Mouse (Mus musculus) spleen, adult 12 weeks (tissue): Measurements from ENCODE around the gene Prpf4.

Experiments
- DNase-seq: peaks from one replicate; pipeline ENCODE4 v3.0.0; 2022; ENCODE audit warnings: low spot score

The Prpf4 gene

DNA sequence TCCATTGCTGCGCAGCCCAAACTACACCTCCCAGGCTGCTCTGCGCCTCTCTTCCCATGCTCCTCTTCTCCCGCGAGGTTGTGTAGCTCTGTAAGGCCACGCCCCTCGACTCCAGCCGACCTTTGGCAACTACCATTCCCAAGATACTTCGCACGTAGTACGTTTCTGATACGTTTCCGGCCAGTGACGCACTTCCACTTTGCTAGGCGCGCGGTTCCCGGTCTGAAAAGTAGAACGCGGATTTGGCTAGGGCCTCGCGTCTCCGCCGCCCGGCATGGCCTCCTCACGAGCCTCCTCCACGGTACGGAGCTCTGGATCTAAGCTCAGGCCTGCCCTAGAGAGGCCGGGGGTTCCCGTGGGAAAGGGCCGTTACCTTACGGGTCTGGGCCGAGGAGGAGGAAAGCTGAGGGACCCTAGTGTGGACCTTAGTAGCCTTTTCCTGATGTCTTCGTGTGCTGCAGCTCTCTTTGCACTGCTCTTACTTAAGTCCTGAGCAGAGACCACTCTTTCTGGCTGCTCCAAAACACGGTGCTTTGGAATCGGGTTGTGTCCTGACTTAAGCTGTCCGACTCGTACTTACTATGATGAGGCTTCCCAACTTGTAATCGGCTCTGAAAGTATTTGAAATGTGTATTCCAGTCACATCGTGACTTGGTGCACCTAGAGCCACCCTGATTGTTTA, at the start of gene Prpf4, which contains the start of gene Cdc26:
Gene Prpf4, plus strand, starts transcription at position 197 of the 682 bp plus-strand sequence.
Gene Cdc26, minus strand, starts transcription at position 42 of the 682 bp plus-strand sequence.
- DNase-seq = peak; percentile 91

DNA sequence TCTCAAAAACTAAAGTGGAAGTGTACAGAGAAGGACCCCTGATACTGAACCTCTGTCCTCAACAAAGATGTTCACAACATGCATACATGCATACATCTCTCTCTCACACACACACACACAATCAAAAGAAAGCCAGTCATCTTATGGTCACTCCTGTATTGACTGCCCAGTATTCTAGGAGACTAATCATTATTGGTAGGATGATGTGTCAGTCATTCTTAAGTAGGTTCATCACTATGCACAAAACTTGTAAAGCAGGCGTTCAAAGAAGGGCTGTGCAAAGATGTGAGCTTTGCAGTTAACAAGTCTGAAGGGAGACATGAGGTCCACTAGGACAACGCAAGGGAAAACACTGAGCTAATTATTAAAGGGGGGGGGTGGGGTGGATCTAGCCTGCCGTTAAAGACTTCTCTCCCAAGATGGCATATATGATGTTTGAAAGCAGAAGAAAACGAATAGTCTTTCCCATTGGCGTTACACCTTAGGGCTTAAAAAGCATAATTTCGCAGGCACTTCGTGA, 49.3 kb upstream of the Prpf4 start:
- no peak for DNase-seq

DNA sequence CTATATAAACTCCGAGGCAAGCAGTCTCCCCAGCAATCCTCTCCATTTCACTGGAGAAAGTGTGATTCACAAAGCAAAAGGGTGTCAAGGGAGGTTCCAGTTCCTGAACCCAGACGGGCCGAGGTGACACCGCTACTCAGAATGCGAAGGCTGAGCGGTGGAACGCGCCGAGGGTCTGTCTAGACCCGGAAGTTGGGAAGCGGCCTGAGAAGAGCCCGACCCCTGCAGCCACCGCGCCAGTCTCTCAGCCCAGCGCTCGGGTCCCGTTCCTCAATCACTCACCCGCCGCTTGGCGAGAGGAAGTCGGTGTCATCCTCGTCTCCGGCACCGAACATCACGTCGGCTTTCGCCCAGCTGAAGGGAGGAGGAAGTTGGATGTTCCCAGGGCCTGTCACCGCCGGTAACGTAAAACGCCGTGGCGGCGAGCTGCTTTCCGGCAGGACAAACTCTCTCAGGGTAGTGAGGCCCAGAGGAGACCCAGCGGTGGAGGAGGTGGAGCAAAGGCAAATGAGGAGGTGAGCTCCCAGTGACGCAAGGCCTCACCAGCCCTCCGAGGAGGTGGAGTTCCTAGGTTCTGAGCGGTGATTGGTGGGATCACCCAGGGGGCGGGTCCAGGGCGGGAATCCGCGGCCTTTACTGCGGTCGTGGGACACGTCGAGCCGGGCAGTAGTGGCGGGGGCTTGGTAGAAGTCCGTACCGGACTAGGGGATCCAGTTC, 48.4 kb upstream of the Prpf4 start, which contains the start of the genes Fkbp15 and Slc31a1:
Gene Fkbp15, minus strand, starts transcription at position 461 of the 717 bp plus-strand sequence.
Gene Slc31a1, plus strand, starts transcription at position 640 of the 717 bp plus-strand sequence.
- peak; percentile 91 for DNase-seq

DNA sequence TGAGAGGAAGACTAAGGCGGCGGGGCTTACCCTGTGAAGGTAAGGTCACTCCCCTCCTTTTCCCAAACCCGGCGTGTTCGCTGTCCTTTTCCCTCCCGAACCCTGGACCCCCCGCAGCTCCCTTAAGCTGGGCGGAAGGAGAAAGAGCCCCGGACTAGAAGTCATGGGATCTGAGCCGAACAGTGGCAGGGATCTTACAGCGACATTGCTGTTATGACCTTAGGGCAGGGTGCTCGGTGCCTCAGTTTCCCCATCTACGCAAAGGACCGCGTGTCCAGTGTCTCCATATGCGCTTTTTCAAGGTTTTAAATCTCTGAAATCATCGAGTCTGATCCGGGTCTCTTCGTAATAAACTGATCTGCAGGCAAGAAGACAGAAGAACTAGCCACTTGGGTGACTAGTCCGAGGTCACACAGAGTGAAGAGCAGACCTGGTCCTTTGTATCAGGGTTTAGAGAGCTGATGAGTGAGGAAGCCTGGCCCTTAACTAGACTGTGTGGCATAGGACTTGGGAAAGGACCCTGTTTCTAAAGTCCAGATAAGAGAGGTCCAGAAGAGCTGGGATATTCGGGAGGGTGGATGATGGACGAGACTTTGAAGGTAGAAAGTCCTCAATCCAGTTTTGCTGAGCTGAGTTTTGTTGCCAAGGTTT, 47.7 kb upstream of the Prpf4 start:
- DNase-seq = peak; percentile 26

DNA sequence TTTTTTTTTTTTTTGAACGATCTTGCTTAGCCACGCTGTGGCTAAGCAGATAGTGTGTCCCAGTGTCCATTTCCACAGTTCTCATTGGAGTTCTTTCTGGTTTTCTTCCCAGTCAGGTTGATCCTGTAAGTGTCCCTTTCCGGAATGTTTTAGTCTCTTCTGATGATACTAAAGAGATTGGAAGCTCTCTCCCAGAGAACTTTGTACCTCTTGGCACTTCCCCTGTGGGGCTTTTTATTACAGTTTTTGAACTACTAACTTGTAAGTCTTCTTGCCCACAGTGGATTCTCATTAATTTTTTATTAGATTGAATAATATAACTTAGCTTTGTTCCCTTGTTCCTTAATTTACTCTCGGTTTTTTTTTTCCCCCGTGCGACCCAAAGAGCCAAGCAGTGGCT, 47.0 kb upstream of the Prpf4 start:
- DNase-seq = no peak

DNA sequence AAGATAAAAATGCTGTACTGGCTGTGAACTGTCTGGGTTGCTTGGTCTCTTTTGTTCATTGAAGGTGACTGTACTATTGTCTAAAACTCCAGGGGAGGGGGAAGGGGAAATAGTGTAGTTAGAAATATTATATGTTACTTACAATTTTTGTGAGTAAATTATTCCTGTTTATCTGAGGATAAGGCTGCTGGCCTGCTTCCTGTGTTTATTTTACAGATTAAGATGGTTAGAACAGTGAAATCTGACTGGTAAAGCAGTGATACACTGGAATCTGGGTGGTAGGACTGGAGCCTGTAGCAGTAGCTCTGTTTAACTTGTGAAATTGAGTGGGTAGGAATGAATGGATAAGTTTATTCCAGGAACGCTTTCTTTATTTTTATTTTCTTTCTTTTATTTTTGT, 46.6 kb upstream of the Prpf4 start:
- DNase-seq = no peak

DNA sequence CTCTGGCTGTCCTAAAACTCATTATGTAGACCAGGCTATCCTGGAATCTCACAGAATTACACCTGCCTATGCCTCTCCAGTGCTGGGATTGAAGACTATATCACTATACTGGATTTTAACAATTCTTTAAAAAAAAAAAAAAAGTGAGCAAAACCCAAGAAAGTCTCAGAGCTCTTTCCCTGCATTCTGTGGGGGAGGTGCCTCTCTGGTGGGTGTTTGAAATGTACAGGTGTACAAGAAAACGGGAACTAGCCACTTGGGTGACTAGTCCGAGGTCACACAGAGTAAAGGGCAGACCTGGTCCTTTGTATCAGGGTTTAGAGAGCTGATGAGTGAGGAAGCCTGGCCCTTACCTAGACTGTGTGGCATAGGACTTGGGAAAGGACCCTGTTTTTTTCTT, 46.2 kb upstream of the Prpf4 start:
- DNase-seq = no peak

DNA sequence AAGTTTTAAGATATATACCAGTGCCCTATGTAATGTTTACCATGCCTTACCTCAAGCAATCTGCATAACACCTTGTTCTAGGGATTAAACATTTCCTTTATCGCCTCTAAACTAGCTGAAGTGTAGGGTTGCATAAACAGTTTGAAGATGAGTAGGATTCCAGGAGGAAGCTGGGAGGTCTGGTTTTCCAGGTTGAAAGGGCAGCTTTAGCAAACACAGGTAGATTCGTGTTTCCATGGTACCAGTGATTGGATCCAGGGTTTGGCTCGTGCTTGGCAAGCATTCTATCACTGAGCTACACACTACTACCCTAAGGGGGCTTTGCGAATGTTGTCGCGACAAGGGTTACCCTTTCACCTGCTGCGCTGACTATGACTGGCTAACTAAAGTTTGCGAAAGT, 44.3 kb upstream of the Prpf4 start:
- DNase-seq = no peak

DNA sequence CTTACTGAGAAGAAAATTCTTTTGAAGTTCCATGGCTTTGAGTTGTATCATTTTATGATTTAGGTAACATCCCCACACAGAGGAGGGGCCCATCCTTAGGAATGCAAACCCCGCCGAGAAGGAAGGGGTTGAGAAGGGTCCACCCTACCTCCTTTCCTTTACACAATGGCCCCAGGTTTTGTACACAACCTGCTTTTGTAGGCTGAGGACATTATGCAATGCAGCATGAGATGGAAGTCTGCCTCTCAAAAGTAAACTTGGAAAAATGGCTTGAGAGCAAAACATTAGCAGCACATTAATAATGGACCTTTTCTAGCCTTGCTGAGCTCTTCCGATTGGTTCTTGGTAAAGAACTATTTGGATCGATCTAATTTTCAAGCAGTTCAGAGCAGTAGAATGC, 42.3 kb upstream of the Prpf4 start:
- DNase-seq = no peak

DNA sequence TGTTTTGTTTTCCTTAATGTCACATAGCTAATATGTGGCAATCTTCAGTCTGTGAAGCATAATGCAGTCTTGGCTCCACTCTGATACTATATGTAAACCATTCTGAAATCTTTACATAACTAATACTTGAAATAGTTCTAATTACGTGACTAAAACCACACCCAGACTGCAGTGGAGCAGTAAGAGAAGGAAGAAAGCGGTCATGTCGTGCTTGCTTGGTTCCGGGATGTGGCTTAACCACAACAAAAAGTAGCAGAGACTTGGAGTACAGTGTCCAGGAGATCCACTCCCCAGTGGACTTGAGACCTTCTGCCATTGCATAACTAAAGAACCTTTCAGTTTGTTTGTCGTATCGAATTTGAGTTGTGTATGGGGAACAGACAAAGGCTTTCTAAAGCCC, 41.0 kb upstream of the Prpf4 start:
- DNase-seq = no peak

DNA sequence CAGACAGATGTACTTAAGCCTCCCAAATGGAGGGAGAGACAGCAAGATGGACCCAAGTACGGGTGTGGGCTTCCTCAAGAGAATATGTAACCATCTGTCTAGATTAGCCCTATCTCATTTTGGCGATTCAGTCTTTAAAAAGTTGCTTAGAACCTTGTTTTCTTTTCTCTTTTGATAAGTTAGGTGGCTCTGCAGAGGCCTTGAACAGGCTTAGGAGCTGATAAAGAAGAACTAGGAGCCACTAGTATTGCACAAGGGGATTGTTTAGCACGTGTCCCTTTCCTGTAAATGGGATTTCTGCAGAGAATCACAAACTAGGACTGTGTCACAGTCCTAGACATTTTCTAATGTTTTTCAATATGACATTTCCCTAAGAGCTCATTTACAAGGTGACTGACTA, 39.5 kb upstream of the Prpf4 start:
- DNase-seq = no peak

DNA sequence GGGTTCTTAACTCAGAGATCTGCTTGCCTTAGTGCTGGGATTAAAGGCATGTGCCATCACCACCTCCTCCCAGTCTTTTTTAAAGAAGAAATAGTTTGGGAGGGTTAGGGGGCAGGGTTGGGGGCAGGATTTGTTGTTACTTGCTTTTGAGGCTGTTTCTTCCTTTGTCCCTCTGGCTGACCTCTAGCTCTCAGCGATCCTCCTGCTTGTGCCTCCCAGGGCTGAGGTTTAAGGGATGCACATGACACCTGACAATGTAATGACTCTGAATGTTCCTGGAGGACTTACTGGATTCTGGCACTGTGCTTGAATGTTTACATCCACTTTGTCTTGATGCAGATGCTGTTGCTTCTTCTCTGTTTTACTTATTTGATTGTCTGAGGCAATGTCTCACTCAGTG, 36.2 kb upstream of the Prpf4 start:
- no peak for DNase-seq

DNA sequence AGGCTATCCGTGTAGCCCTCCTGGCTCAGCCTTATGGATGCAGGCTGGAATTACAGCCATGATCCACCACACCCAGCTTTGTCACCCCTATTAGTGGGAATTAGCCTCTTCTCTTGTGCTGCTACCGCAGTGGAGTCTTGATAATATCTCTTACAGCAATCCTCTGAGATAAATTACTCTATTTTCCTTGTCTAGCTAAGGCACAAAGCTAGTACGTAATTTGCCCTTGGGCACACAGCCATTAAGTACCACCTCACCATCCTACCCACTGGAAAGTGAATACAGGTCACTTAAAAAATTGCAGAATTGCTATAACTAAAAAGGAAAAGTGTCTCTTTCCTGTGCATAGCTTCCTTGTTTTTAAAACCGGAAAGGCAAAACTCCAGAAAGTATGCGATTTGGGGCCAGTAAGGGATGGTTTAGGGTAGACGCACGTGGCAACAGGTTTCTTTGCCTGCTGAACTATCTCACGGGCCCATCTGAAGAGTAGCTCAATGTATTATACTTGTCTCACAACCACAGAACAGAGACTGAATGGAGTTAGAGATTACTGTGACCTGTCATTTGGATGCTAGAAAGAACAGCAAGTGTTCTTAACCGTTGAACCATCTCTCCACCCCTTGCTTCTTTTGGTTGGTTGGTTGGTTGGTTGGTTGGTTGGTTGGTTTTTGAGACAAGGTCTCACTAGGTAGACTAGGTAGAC, 35.6 kb upstream of the Prpf4 start:
- DNase-seq = no peak

DNA sequence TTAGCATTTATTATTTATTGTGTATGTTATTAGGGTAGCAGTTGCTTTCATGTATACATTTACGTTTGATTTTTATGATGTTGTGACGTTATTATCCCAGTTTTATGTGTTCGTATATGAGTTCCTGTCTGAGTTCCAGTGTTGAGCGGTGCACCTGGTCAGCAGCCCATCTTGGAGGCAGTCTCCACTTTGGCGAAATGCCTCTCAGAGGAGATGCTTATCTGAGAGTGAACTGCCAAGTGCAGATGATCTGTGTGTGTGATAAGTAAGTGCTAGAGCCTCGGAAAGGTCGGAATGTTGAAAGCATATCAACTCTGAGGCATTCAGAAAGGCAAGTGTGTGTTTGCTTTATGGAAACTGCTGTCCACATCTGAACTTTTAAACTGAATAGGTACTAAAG, 34.9 kb upstream of the Prpf4 start:
- no peak for DNase-seq

DNA sequence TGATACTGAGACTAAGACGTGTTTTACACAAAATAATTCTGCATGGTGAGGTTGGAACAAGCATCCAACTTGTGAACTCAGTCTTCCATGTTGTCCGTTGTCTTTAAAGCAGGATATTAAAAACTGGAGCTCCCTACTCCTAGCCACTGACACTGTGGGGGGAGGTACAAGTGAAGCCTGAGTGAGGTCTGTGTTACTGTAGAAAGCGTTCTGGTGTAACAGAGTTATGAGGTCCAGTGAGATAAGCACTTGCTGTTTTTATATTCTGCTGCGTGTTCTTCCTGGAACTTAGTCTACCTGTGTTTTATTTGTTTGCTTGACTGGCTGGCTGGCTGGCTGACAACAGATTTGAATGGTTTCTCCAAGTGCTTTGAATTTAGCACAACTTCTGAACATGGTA, 34.3 kb upstream of the Prpf4 start:
- no peak for DNase-seq

DNA sequence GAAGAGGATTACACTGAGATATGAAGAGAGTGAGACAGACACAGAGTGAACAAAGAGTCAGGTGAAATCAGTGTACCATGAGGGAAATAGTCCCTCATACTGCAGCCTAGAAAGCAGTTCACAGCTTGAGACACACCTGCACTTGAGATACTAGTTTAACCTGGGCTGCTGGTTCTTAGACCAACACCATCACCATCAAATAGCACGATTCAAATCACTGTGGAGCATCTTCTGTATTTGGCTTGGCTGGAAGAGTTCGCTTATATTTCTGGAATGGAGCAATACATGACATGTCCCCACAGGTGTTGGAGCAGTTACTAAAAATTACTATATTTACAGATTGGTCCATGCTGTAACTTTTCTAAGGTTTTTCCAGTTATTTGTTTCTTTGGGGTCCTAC, 32.5 kb upstream of the Prpf4 start:
- no peak for DNase-seq

DNA sequence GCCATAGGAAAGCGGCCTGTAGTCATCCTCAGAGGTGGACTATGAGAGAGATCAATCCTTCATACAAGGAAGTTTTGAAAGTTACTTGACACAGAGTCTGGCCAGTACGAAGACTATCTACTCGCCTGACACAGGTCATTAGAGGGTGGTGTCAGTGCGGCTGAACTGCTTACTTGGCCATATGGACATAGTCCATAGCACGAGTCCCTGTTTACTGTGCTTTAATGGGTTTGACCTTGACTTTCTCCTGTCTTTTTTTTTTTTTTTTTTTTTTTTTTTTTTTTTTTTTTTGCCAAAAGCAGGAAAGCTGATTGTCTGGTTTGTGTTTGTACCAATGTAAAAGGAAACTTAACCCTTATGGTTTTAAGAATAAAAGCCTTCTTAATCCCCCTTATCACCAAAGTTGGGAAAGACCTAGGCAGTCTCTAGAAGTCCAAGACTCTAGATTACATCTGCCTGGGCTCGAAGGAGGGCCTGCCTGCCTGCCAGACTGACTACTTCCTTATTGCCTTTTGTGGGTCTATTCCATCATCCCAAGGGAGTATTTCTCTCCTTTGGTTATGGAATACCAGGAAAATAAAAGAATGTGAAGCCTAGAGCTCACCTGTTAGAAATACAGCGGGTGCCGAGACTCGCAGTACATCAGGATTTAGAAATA, 28.7 kb upstream of the Prpf4 start:
- DNase-seq = no peak

DNA sequence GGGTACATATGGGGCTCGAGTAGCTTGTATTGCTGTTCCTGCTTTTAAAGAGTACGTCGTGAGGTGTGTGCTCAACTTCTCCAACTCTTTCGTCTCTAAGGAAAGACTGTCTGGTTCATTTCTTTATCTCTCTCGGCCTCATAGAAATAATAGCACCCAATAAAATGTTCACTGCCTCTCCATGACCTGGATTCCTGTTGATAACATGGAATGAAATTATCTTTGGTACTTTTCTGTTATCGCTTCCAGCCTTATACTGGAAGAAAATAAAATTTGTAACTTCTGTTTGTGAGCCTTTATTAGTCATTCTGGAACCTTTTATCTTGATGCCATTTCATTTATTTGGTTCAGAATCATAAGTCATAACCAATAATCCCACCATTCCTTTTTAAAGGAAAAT, 25.4 kb upstream of the Prpf4 start:
- DNase-seq = no peak

DNA sequence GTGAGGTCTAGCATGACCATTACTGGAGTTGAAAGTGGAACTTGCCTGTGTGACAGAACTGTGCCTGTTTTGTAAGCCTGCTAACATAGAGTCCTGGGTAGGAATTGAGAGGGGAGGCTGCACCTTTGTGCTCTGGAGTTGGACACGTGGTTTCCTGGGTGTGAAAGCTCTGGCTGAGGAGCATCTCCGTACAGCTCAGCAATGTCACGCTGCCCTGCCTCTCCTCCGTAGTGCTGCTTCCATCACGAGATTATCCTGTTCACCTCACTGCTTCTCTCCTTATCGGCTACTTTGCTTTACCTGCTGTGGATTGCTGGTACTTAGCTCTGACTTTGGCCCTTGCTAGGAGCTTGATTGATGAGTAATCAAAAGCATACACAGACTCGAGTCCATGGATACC, 24.8 kb upstream of the Prpf4 start:
- no peak for DNase-seq

DNA sequence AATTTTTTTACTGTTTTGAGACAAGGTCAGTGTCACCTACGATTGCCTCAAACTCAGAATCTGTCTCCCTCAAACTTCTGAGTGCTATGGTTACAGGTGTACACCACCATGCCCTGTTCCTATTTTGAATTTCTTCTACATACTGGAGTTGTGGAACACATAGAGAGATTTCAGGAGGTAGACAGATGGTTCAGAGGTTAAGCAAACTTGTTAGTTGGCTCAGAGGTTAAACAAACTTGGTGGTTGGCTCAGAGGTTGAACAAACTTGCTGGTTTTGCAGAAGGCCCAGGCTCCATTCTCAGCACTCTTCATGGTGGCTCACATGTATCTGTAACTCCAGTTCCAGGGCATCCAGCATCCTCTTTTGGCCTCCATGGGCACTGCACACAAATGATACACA, 24.4 kb upstream of the Prpf4 start:
- DNase-seq = no peak

DNA sequence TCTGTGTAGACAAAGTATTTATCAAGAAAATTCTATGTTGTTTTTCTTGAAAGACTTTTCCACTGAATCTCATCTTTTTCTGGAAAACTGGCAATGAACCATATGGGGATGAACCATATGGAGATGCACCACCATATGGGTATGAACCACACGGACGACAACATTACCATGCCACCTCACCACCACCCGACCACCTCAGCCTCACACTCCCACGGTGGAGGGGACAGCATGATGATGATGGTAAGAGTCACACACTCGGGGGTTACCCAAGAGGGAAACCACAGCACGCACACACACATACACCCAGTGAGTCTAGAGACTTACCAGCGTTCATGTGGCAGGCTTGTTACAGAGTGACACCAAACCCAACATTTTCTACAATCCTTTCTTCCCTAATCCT, 23.2 kb upstream of the Prpf4 start:
- no peak for DNase-seq
